Mouse (Mus musculus) spleen, adult 2 months (tissue): ENCODE data around the gene Ednrb. TPM values are rescaled to one million over a fixed set of nuclear protein-coding genes. Genes with fewer than 3 reads are reported as not detected.
"Not testable (repeated sequence)": the region's sequence is repeated elsewhere in the genome, so short reads cannot be mapped to it uniquely, and the experiment has no call there.

Source experiments
- DNase-seq, 2 experiments: peaks; one replicate each; pipeline versions ENCODE4 v3.0.0 to v3.0.0-alpha.2; 2012 to 2021; ENCODE audit warnings: low spot score in 2 of 2, low read depth in 1 of 2
- H3K27ac ChIP-seq: fragments of 200-500 bp; 2 replicates; pipeline ENCODE4 v1.5.1; 2012; ENCODE audit warnings: low read length, inconsistent platforms; ENCODE audit not compliant: insufficient read depth
- H3K27me3 ChIP-seq: fragments of 200-500 bp; 2 replicates; pipeline ENCODE4 v1.6.1; 2012; ENCODE audit warnings: mild to moderate bottlenecking, moderate library complexity, low read length, inconsistent platforms; ENCODE audit not compliant: control insufficient read depth, insufficient read depth
- H3K36me3 ChIP-seq: fragments of 200-500 bp; 2 replicates; pipeline ENCODE4 v1.6.1; 2012; ENCODE audit warnings: mild to moderate bottlenecking, low read length, inconsistent platforms; ENCODE audit not compliant: control insufficient read depth, insufficient read depth
- H3K4me1 ChIP-seq: fragments of 200-500 bp; 2 replicates; pipeline ENCODE4 v1.6.1; 2011; ENCODE audit warnings: inconsistent platforms; ENCODE audit not compliant: control insufficient read depth, insufficient read depth, insufficient read length
- H3K4me3 ChIP-seq: fragments of 200-500 bp; 2 replicates; pipeline ENCODE4 v1.5.1; 2011; ENCODE audit warnings: mild to moderate bottlenecking, inconsistent platforms; ENCODE audit not compliant: insufficient read depth, insufficient read length; ENCODE audit errors: extremely low read depth
- CTCF ChIP-seq: fragments of 200-500 bp; IDR thresholded peaks from 2 replicates; pipeline ENCODE4 v1.5.1; 2011; ENCODE audit warnings: mild to moderate bottlenecking, inconsistent platforms; ENCODE audit not compliant: insufficient read depth, insufficient read length, insufficient replicate concordance; ENCODE audit errors: extremely low read depth
- POLR2A ChIP-seq: fragments of 200-500 bp; IDR thresholded peaks from 2 replicates; pipeline ENCODE4 v1.6.1; 2011; ENCODE audit warnings: low read depth, low read length, inconsistent platforms
- WGBS: fragments of 180-500 bp; shearing (Covaris S2); methylation state at CpG from one replicate; pipeline ENCODE4 v1.1.7; 2018; 5-methylcytosine and 5-hydroxymethylcytosine counted together
- polyA plus RNA-seq: library from polyadenylated mRNA; depleted of rRNA; stranded (reverse); fragments of >200 nt; gene quantifications from 2 replicates; pipeline ENCODE4 v1.2.3, GENCODE M21; 2012

The Ednrb gene
- polyA plus RNA-seq, 1 experiment, result 1.2 TPM

- no peaks in the 10 kb centered on the region for H3K4me1 ChIP-seq
- H3K27ac ChIP-seq, result no peak overlapping the region
- no peaks in the 10 kb centered on the region for H3K27me3 ChIP-seq
- H3K4me3 ChIP-seq, result no peak overlapping the region
- 54% methylated on average over 4 of the region's 4 CpGs for WGBS
- no peak for DNase-seq
- TF ChIP-seq POLR2A (no peak), CTCF (no peak)
- H3K36me3 ChIP-seq, result no peaks in the 10 kb centered on the region
Observed at GRCm38 (mm10) chr14:103803907-103804659, 40.1 kb downstream of the Ednrb start.

DNA sequence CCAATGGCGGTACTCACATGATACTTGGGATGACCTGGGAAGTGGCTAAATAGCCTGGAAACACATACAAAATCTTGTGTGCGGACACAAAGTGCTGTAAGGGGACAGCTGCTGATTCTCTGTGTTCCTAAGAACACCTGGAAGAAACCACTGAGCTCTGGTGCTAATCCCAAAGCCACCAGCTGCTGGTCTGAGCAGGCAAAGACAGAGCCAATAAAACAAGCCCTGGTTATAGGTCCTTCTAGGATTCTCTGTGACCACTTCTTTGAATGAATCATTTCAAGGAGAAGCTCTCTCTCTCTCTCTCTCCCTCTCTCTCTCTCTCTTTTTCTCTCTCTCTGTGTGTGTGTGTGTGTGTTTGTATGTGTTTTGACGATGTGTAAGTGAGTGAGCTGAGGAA lies 47.1 kb downstream of the Ednrb start:
- Histone ChIP-seq H3K27ac (no peak overlapping the region), H3K27me3 (no peaks in the 10 kb centered on the region), H3K36me3 (no peaks in the 10 kb centered on the region), H3K4me3 (no peak overlapping the region), H3K4me1 (no peaks in the 10 kb centered on the region)
- no peak for TF ChIP-seq POLR2A
- TF ChIP-seq CTCF, result no peak
- no peak for DNase-seq
- WGBS, result 92% methylated on average over 3 of the region's 3 CpGs

DNA sequence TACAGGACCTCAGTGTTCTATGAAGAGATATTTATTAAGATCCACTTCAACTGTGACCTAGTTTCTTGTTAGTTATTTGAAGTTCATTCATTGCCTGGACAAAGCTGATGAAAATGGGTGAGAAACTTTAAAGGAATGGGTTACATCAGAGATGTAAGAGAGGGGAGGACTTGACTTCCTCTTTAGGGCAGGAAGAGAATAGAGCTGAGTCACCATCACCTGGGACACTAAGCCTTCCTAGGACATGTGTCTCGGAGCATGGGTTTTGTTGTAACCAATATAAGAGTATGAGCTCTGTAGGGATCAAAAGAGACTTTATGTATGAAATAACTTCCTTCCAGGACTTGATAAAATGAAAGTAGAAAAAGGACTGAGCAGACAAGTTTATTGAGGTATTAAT lies 48.6 kb downstream of the Ednrb start:
- TF ChIP-seq POLR2A (no peak), CTCF (no peak)
- Histone ChIP-seq H3K36me3 (no peaks in the 10 kb centered on the region), H3K4me1 (no peaks in the 10 kb centered on the region), H3K4me3 (no peak overlapping the region), H3K27me3 (no peaks in the 10 kb centered on the region), H3K27ac (no peak overlapping the region)
- WGBS, result 37% methylated on average over 1 of the region's 1 CpGs
- no peak for DNase-seq

- TF ChIP-seq CTCF (no peak), POLR2A (no peak)
- Histone ChIP-seq H3K4me1 (no peaks in the 10 kb centered on the region), H3K27me3 (no peaks in the 10 kb centered on the region), H3K27ac (no peak overlapping the region), H3K36me3 (no peaks in the 10 kb centered on the region), H3K4me3 (no peak overlapping the region)
- no peak for DNase-seq
- 54% methylated on average over 5 of the region's 5 CpGs for WGBS
Observed at GRCm38 (mm10) chr14:103793409-103793808, 50.8 kb downstream of the Ednrb start.

GRCm38 (mm10) chr14:103792726-103793125 lies 51.5 kb downstream of the Ednrb start:
- DNase-seq, result no peak
- Histone ChIP-seq H3K27me3 (no peaks in the 10 kb centered on the region), H3K4me1 (no peaks in the 10 kb centered on the region), H3K36me3 (no peaks in the 10 kb centered on the region), H3K4me3 (no peak overlapping the region), H3K27ac (no peak overlapping the region)
- TF ChIP-seq POLR2A, result no peak
- TF ChIP-seq CTCF, result no peak
- 71% methylated on average over 1 of the region's 1 CpGs for WGBS

- no peak for TF ChIP-seq CTCF
- no peak for TF ChIP-seq POLR2A
- H3K27ac ChIP-seq, result no peak overlapping the region
- H3K4me3 ChIP-seq, result no peak overlapping the region
- no peaks in the 10 kb centered on the region for H3K36me3 ChIP-seq
- 88% methylated on average over 2 of the region's 2 CpGs for WGBS
- no peak for DNase-seq
- no peaks in the 10 kb centered on the region for H3K27me3 ChIP-seq
- H3K4me1 ChIP-seq, result no peaks in the 10 kb centered on the region
Observed at GRCm38 (mm10) chr14:103787547-103787946, 56.7 kb downstream of the Ednrb start.

GRCm38 (mm10) chr14:103785096-103785965 lies 58.9 kb downstream of the Ednrb start:
- H3K27ac ChIP-seq, result no peak overlapping the region
- TF ChIP-seq POLR2A (no peak), CTCF (no peak)
- H3K36me3 ChIP-seq, result no peaks in the 10 kb centered on the region
- 19% methylated on average over 9 of the region's 9 CpGs for WGBS
- no peak for DNase-seq
- no peaks in the 10 kb centered on the region for H3K27me3 ChIP-seq
- no peak overlapping the region for H3K4me3 ChIP-seq
- no peaks in the 10 kb centered on the region for H3K4me1 ChIP-seq

DNA sequence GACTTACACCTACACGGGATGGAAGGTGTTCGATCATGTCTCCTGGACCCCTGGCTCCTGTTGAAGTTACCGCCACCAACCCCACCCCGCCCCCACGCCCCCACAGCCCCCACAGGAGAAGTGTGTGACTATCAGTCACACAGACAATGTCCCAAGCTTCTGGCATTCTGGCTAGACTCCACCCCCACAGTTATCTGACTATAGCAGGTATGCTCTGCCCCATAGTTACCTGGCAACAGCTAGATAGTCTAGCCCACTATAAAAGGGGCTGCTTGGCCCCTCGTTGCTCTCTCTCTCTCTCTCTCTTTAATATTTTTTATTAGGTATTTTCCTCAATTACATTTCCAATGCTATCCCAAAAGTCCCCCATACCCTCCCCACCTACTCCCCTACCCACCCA lies 63.9 kb downstream of the Ednrb start:
- H3K36me3 ChIP-seq, H3K27ac ChIP-seq, H3K27me3 ChIP-seq, H3K4me1 ChIP-seq, DNase-seq, H3K4me3 ChIP-seq: not testable (repeated sequence)
- WGBS, result 95% methylated on average over 6 of the region's 6 CpGs
